Mouse (Mus musculus): ENCODE results near the gene Atxn2l. TPM values are rescaled to one million over a fixed set of nuclear protein-coding genes. Genes with fewer than 3 reads are reported as not detected.
A peak's percentile ranks its signal among the peaks of the same experiment; 100 is the strongest.

Gene Atxn2l
- polyA plus RNA-seq, 1 experiment: 666 TPM

GRCm38 (mm10) chr7:126467834-126468627, 35.2 kb downstream of the Atxn2l start:
- Histone ChIP-seq H3K36me3 (ENCODE audit: control insufficient read depth, insufficient read depth, low read length) (peaks cover 2% of the 10 kb centered on the region), H3K4me1 (ENCODE audit: control insufficient read depth, insufficient read depth, low read length) (peaks cover 13% of the 10 kb centered on the region), H3K27ac (ENCODE audit: control insufficient read depth, insufficient read depth, low read depth, low read length) (no peak overlapping the region), H3K27me3 (ENCODE audit: control insufficient read depth, insufficient read depth, low read length) (no peaks in the 10 kb centered on the region), H3K4me3 (ENCODE audit: control insufficient read depth, low read depth, low read length) (no peak overlapping the region)
- TF ChIP-seq POLR2A (IDR thresholded peaks at IDR 0.05; ENCODE audit: control insufficient read depth, low read depth, low read length): no peak
- TF ChIP-seq CTCF (IDR thresholded peaks at IDR 0.05; ENCODE audit: control insufficient read depth, insufficient read depth, insufficient replicate concordance, low read depth, low read length): no peak

DNA sequence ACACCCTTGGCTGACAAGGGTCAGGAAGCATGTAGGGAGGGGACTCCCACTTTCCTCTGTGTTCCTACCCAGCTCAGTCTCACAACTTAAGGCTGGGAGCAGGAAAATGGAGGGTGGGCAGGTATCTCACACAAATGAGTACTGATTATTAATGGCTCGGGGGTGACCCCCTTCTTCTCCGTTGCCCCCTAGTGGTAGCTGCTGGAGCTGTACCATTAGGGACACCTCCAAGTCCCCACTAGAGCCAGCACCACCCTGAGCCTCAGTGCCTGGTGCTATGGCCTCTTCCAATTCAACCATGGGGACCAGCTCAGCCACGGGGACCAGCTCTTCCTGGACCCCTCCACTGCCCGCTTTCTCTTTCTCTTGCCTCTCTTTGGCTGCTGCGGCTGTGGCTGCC, 36.0 kb downstream of the Atxn2l start:
- Histone ChIP-seq H3K27me3 (ENCODE audit: control insufficient read depth, insufficient read depth, low read length) (no peaks in the 10 kb centered on the region), H3K27ac (ENCODE audit: control insufficient read depth, insufficient read depth, low read depth, low read length) (no peak overlapping the region), H3K4me3 (ENCODE audit: control insufficient read depth, low read depth, low read length) (no peak overlapping the region), H3K36me3 (ENCODE audit: control insufficient read depth, insufficient read depth, low read length) (peaks cover 2% of the 10 kb centered on the region), H3K4me1 (ENCODE audit: control insufficient read depth, insufficient read depth, low read length) (peaks cover 13% of the 10 kb centered on the region)
- TF ChIP-seq CTCF (IDR thresholded peaks at IDR 0.05; ENCODE audit: control insufficient read depth, insufficient read depth, insufficient replicate concordance, low read depth, low read length): peak; percentile 41; the same call in 1 of the 2 replicates
- TF ChIP-seq POLR2A (IDR thresholded peaks at IDR 0.05; ENCODE audit: control insufficient read depth, low read depth, low read length): no peak

DNA sequence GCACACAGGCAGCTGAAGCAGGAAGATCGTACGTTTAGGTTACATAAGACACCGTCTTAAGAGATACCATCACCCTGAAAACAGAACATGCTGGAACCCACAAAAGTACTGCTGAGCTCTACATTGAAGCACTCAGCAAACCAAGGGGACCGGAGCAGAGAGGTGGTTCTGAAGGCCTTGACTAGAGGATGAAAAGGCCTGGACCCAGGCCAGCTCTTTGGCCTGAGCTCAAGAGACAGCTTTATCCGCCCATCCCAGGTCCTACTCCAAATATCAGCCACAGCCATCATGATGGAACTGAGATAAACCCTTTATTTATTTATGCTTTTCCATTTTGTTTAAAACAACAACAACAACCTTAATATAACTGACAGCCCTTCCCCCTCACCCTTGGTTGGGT, 36.5 kb downstream of the Atxn2l start:
- Histone ChIP-seq H3K27ac (ENCODE audit: control insufficient read depth, insufficient read depth, low read depth, low read length) (no peak overlapping the region), H3K4me1 (ENCODE audit: control insufficient read depth, insufficient read depth, low read length) (peaks cover 13% of the 10 kb centered on the region), H3K4me3 (ENCODE audit: control insufficient read depth, low read depth, low read length) (no peak overlapping the region), H3K27me3 (ENCODE audit: control insufficient read depth, insufficient read depth, low read length) (no peaks in the 10 kb centered on the region), H3K36me3 (ENCODE audit: control insufficient read depth, insufficient read depth, low read length) (peaks cover 2% of the 10 kb centered on the region)
- TF ChIP-seq POLR2A (IDR thresholded peaks at IDR 0.05; ENCODE audit: control insufficient read depth, low read depth, low read length) (no peak), CTCF (IDR thresholded peaks at IDR 0.05; ENCODE audit: control insufficient read depth, insufficient read depth, insufficient replicate concordance, low read depth, low read length) (no peak)

DNA sequence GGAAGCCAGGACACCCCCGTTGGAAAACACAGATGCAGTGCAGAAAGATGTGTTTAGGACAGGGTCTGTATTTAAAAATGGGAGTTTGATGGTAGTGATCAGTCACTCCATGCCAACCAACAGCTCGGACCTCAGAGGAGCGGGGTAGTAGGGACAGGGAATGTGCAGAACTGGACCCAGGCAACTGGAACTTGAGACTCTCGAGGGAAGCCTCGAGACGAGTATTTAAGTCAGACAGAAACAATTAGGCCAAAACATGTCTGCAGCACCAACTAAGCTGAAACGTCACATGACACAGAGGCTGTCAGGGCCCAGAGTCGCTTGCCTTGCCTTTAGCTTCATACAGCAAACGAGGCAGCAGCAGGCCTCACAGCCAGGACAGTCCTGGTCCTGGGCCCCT, 37.1 kb downstream of the Atxn2l start:
- no peak for TF ChIP-seq CTCF (IDR thresholded peaks at IDR 0.05; ENCODE audit: control insufficient read depth, insufficient read depth, insufficient replicate concordance, low read depth, low read length)
- no peak for TF ChIP-seq POLR2A (IDR thresholded peaks at IDR 0.05; ENCODE audit: control insufficient read depth, low read depth, low read length)
- H3K27me3 ChIP-seq (ENCODE audit: control insufficient read depth, insufficient read depth, low read length): no peaks in the 10 kb centered on the region
- H3K4me1 ChIP-seq (ENCODE audit: control insufficient read depth, insufficient read depth, low read length): peaks cover 13% of the 10 kb centered on the region
- H3K4me3 ChIP-seq (ENCODE audit: control insufficient read depth, low read depth, low read length): no peak overlapping the region
- peaks cover 2% of the 10 kb centered on the region for H3K36me3 ChIP-seq (ENCODE audit: control insufficient read depth, insufficient read depth, low read length)
- H3K27ac ChIP-seq (ENCODE audit: control insufficient read depth, insufficient read depth, low read depth, low read length): no peak overlapping the region; the same call in 1 of the 2 replicates

DNA sequence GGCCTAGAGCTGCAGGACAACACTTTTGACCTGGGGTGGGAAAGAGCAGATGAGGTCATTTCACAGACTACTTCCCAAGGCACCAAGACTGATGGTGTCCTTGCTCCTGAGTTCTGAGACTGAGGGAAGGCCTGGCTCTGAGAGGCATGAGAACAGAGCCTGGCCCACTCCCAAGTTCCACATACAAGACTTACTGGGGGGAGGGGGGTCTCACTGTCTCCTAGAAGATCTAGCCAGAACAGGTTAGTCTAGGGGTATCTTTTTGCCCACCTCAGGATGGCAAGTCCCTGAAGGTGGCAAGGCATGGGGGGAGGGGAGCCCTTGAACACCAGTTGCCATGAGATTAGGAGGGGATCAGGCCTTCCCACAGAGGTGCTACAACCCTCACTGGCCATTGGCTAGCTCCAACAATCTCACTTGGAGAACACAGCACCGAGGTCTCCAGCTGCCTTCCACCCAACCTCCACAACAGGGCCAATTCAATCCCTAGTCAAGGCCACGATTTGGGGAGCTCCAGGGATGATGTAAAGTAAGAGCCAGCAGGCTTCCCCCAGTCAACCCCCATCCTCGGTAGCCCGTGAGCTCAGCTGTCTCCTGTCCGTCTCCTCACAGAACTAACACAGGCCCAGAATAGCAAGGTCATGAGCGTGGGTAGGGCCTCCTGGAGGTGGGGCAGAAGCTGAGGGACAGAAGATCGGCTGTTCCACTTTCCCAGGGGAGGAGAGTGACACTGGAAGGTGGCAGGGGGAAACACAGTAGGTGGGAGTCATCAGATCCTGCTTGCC, 37.8 kb downstream of the Atxn2l start:
- Histone ChIP-seq H3K27me3 (ENCODE audit: control insufficient read depth, insufficient read depth, low read length) (no peaks in the 10 kb centered on the region), H3K4me1 (ENCODE audit: control insufficient read depth, insufficient read depth, low read length) (peaks cover 13% of the 10 kb centered on the region), H3K4me3 (ENCODE audit: control insufficient read depth, low read depth, low read length) (no peak overlapping the region), H3K27ac (ENCODE audit: control insufficient read depth, insufficient read depth, low read depth, low read length) (peak overlapping the region; percentile 7), H3K36me3 (ENCODE audit: control insufficient read depth, insufficient read depth, low read length) (peaks cover 2% of the 10 kb centered on the region; the same call in 1 of the 2 replicates)
- no peak for TF ChIP-seq POLR2A (IDR thresholded peaks at IDR 0.05; ENCODE audit: control insufficient read depth, low read depth, low read length)
- TF ChIP-seq CTCF (IDR thresholded peaks at IDR 0.05; ENCODE audit: control insufficient read depth, insufficient read depth, insufficient replicate concordance, low read depth, low read length): no peak

GRCm38 (mm10) chr7:126464836-126465235, 38.4 kb downstream of the Atxn2l start:
- Histone ChIP-seq H3K36me3 (ENCODE audit: control insufficient read depth, insufficient read depth, low read length) (peaks cover 2% of the 10 kb centered on the region; the same call in 1 of the 2 replicates), H3K4me1 (ENCODE audit: control insufficient read depth, insufficient read depth, low read length) (peaks cover 13% of the 10 kb centered on the region), H3K4me3 (ENCODE audit: control insufficient read depth, low read depth, low read length) (no peak overlapping the region), H3K27me3 (ENCODE audit: control insufficient read depth, insufficient read depth, low read length) (no peaks in the 10 kb centered on the region), H3K27ac (ENCODE audit: control insufficient read depth, insufficient read depth, low read depth, low read length) (0 out of 2 replicates have a peak overlapping the region, but pooled peaks have one; percentile 7)
- TF ChIP-seq POLR2A (IDR thresholded peaks at IDR 0.05; ENCODE audit: control insufficient read depth, low read depth, low read length) (no peak), CTCF (IDR thresholded peaks at IDR 0.05; ENCODE audit: control insufficient read depth, insufficient read depth, insufficient replicate concordance, low read depth, low read length) (no peak)

DNA sequence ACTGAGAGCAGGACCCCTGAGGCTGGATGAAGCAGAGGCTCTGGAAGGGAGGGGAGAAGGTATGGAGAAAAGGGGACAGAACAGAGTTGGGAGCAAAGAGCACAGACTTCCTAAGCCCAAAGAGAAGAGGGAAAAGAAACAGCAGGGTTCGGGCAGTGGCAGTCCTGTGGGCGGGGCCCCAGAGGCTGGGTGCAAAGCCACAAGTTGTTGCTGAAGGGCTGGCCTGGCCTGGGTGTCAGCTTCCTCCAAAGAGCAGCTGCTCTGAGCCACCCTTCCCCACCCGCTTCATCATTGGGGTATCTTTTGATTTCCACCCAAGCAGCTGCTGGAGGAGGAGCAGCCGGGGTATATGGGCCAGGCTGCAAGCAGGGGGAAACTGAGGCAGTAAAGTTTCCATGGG, 39.1 kb downstream of the Atxn2l start:
- peaks cover 13% of the 10 kb centered on the region for H3K4me1 ChIP-seq (ENCODE audit: control insufficient read depth, insufficient read depth, low read length)

More for the DNA sequence above, 39.1 kb downstream of the Atxn2l start:
- H3K27me3 ChIP-seq (ENCODE audit: control insufficient read depth, insufficient read depth, low read length): no peaks in the 10 kb centered on the region
- no peak overlapping the region for H3K27ac ChIP-seq (ENCODE audit: control insufficient read depth, insufficient read depth, low read depth, low read length)
- TF ChIP-seq CTCF (IDR thresholded peaks at IDR 0.05; ENCODE audit: control insufficient read depth, insufficient read depth, insufficient replicate concordance, low read depth, low read length) (no peak), POLR2A (IDR thresholded peaks at IDR 0.05; ENCODE audit: control insufficient read depth, low read depth, low read length) (no peak)
- no peak overlapping the region for H3K4me3 ChIP-seq (ENCODE audit: control insufficient read depth, low read depth, low read length)
- no peaks in the 10 kb centered on the region; the same call in 1 of the 2 replicates for H3K36me3 ChIP-seq (ENCODE audit: control insufficient read depth, insufficient read depth, low read length)

Measured in testis, adult 2 months (tissue).